Mouse (Mus musculus) lung, embryonic 16.5 days (tissue): Measurements from ENCODE around the gene Rbpj. TPM values are rescaled to one million over a fixed set of nuclear protein-coding genes. Genes with fewer than 3 reads are reported as not detected.

Source experiments
- ATAC-seq: fragments of 200-750 bp; cut with Nextera tagmentation; 2 replicates; pipeline ENCODE4 v1.8.0; 2017; ENCODE audit warnings: low read depth, mild to moderate bottlenecking, moderate library complexity
- H3K27ac ChIP-seq: fragments of 300-500 bp; sonication (generic); 2 replicates; pipeline ENCODE4 v1.5.1; 2014; ENCODE audit warnings: mild to moderate bottlenecking, control low read depth, low read length
- H3K27me3 ChIP-seq: fragments of 300-500 bp; sonication (generic); 2 replicates; pipeline ENCODE4 v1.6.1; 2014; ENCODE audit warnings: low read depth, low read length, mixed read lengths; ENCODE audit not compliant: control insufficient read depth, insufficient read depth
- H3K36me3 ChIP-seq: fragments of 300-500 bp; sonication (generic); 2 replicates; pipeline ENCODE4 v1.6.1; 2014; ENCODE audit warnings: low read length; ENCODE audit not compliant: control insufficient read depth, insufficient read depth
- H3K4me1 ChIP-seq: fragments of 300-500 bp; sonication (generic); replicated peaks from 2 replicates; pipeline ENCODE4 v1.6.1; 2014; ENCODE audit warnings: low read length, mixed read lengths; ENCODE audit not compliant: control insufficient read depth, insufficient read depth
- H3K4me2 ChIP-seq: fragments of 300-500 bp; sonication (generic); 2 replicates; pipeline ENCODE4 v1.6.1; 2014; ENCODE audit warnings: low read depth, low read length, control low read depth
- H3K4me3 ChIP-seq: fragments of 300-500 bp; sonication (generic); 2 replicates; pipeline ENCODE4 v1.5.1; 2014; ENCODE audit warnings: mild to moderate bottlenecking, low read length, control low read depth
- H3K9ac ChIP-seq: fragments of 300-500 bp; sonication (generic); 2 replicates; pipeline ENCODE4 v1.6.1; 2014; ENCODE audit warnings: low read length, control low read depth
- H3K9me3 ChIP-seq: fragments of 300-500 bp; sonication (generic); 2 replicates; pipeline ENCODE4 v1.6.1; 2016; ENCODE audit warnings: low read length; ENCODE audit not compliant: control insufficient read depth
- WGBS: fragments of 180-500 bp; shearing (Covaris S2); extraction: QIAGEN DNeasy Blood & Tissue Kit; methylation state at CpG from one replicate; pipeline ENCODE4 v1.1.7; 2014; 5-methylcytosine and 5-hydroxymethylcytosine counted together
- polyA plus RNA-seq: library from polyadenylated mRNA; unstranded; fragments of >200 nt; fragmentation: Nextera tagmentation; extraction: Ambion mirVana; gene quantifications from 2 replicates; pipeline ENCODE4 v1.2.1, GENCODE M21; 2015

Rbpj gene
- polyA plus RNA-seq, 1 experiment from 2014 or later, result 42.4 TPM

- peak; percentile 81 for ATAC-seq
- WGBS, result 0% methylated on average over 70 of the region's 72 CpGs
- H3K36me3 ChIP-seq, result no peaks in the 10 kb centered on the region
- no peaks in the 10 kb centered on the region for H3K27me3 ChIP-seq
- H3K4me3 ChIP-seq, result peak overlapping the region; percentile 88
- peaks cover 15% of the 10 kb centered on the region for H3K4me1 ChIP-seq
- peak overlapping the region; percentile 96 for H3K4me2 ChIP-seq
- peak overlapping the region; percentile 97 for H3K9ac ChIP-seq
- H3K27ac ChIP-seq, result peak overlapping the region; percentile 99
- no peaks in the 10 kb centered on the region for H3K9me3 ChIP-seq
These were observed 123.4 kb downstream of the Rbpj start for GRCm38 (mm10) chr5:53589172-53589960.

- Histone ChIP-seq H3K4me3 (peak overlapping the region; percentile 88), H3K9me3 (no peaks in the 10 kb centered on the region), H3K4me1 (peaks cover 15% of the 10 kb centered on the region), H3K27ac (peak overlapping the region; percentile 99), H3K27me3 (no peaks in the 10 kb centered on the region), H3K36me3 (no peaks in the 10 kb centered on the region), H3K4me2 (peak overlapping the region; percentile 96), H3K9ac (peak overlapping the region; percentile 97)
- ATAC-seq, result peak; percentile 90
- 0% methylated on average over 46 of the region's 59 CpGs for WGBS
These were observed 124.3 kb downstream of the Rbpj start for GRCm38 (mm10) chr5:53590179-53590765.

- Histone ChIP-seq H3K27me3 (no peaks in the 10 kb centered on the region), H3K36me3 (no peaks in the 10 kb centered on the region), H3K9me3 (no peaks in the 10 kb centered on the region), H3K4me2 (peak overlapping the region; percentile 96), H3K27ac (peak overlapping the region; percentile 99), H3K4me3 (peak overlapping the region; percentile 88), H3K4me1 (peaks cover 15% of the 10 kb centered on the region), H3K9ac (peak overlapping the region; percentile 97)
- peak; percentile 8 for ATAC-seq
- WGBS, result under 1% methylated on average over 51 of the region's 67 CpGs
These were observed 125.1 kb downstream of the Rbpj start for GRCm38 (mm10) chr5:53590875-53591682.

GRCm38 (mm10) chr5:53591683-53592050, 125.7 kb downstream of the Rbpj start:
- Histone ChIP-seq H3K9me3 (no peaks in the 10 kb centered on the region), H3K4me3 (peak overlapping the region; percentile 88), H3K4me2 (peak overlapping the region; percentile 96), H3K36me3 (no peaks in the 10 kb centered on the region), H3K27me3 (no peaks in the 10 kb centered on the region), H3K4me1 (peaks cover 16% of the 10 kb centered on the region), H3K27ac (peak overlapping the region; percentile 99), H3K9ac (peak overlapping the region; percentile 97)
- ATAC-seq, result no peak
- under 1% methylated on average over 8 of the region's 8 CpGs for WGBS

GRCm38 (mm10) chr5:53593080-53593688, 127.2 kb downstream of the Rbpj start:
- Histone ChIP-seq H3K4me3 (no peak overlapping the region), H3K27me3 (no peaks in the 10 kb centered on the region), H3K4me2 (no peak overlapping the region), H3K4me1 (peaks cover 17% of the 10 kb centered on the region), H3K9me3 (no peaks in the 10 kb centered on the region), H3K27ac (no peak overlapping the region), H3K36me3 (no peaks in the 10 kb centered on the region), H3K9ac (no peak overlapping the region)
- WGBS, result 70% methylated on average over 5 of the region's 5 CpGs
- no peak for ATAC-seq

GRCm38 (mm10) chr5:53594274-53594673, 128.3 kb downstream of the Rbpj start:
- no peaks in the 10 kb centered on the region for H3K9me3 ChIP-seq
- no peak overlapping the region for H3K9ac ChIP-seq
- no peak overlapping the region for H3K4me3 ChIP-seq
- no peaks in the 10 kb centered on the region for H3K27me3 ChIP-seq
- no peaks in the 10 kb centered on the region for H3K36me3 ChIP-seq
- no peak for ATAC-seq
- H3K27ac ChIP-seq, result no peak overlapping the region; the same call in 1 of the 2 replicates
- H3K4me1 ChIP-seq, result peaks cover 17% of the 10 kb centered on the region
- peak overlapping the region; percentile 9; the same call in 1 of the 2 replicates for H3K4me2 ChIP-seq
- WGBS, result 25% methylated on average over 4 of the region's 4 CpGs

- no peak overlapping the region for H3K9ac ChIP-seq
- no peaks in the 10 kb centered on the region for H3K36me3 ChIP-seq
- no peak overlapping the region for H3K4me2 ChIP-seq
- no peak overlapping the region for H3K27ac ChIP-seq
- no peak overlapping the region for H3K4me3 ChIP-seq
- H3K4me1 ChIP-seq, result peaks cover 7% of the 10 kb centered on the region; the same call in 1 of the 2 replicates
- ATAC-seq, result no peak
- no peaks in the 10 kb centered on the region for H3K9me3 ChIP-seq
- H3K27me3 ChIP-seq, result no peaks in the 10 kb centered on the region
These were observed 132.6 kb downstream of the Rbpj start for GRCm38 (mm10) chr5:53598510-53598909.

GRCm38 (mm10) chr5:53599116-53599515, 133.2 kb downstream of the Rbpj start:
- H3K36me3 ChIP-seq, result no peaks in the 10 kb centered on the region
- WGBS, result 88% methylated on average over 1 of the region's 1 CpGs
- H3K4me3 ChIP-seq, result no peak overlapping the region
- peaks cover 4% of the 10 kb centered on the region; the same call in 1 of the 2 replicates for H3K4me1 ChIP-seq
- H3K4me2 ChIP-seq, result no peak overlapping the region
- H3K27ac ChIP-seq, result no peak overlapping the region
- H3K9ac ChIP-seq, result no peak overlapping the region
- no peaks in the 10 kb centered on the region for H3K9me3 ChIP-seq
- no peaks in the 10 kb centered on the region for H3K27me3 ChIP-seq
- ATAC-seq, result no peak
